Mouse (Mus musculus): ENCODE results near the gene Zswim4.

GRCm38 (mm10) chr8:84235746-84236409 is 977 bp downstream of the Zswim4 start:
- TF ChIP-seq CHD2 (IDR thresholded peaks at IDR 0.05; ENCODE audit: low read depth, low read length) (no peak), ZNF384 (IDR thresholded peaks at IDR 0.05; ENCODE audit: low read depth, low read length) (no peak), ZC3H11A (IDR thresholded peaks at IDR 0.05; ENCODE audit: borderline replicate concordance, low read depth, low read length) (no peak), MAFK (IDR thresholded peaks at IDR 0.05; ENCODE audit: insufficient read depth, low read depth, low read length) (no peak), HCFC1 (IDR thresholded peaks at IDR 0.05; ENCODE audit: borderline replicate concordance, insufficient read depth, low read length) (no peak)

Data from ES-E14 (cell line).